In the genomic region with DNA sequence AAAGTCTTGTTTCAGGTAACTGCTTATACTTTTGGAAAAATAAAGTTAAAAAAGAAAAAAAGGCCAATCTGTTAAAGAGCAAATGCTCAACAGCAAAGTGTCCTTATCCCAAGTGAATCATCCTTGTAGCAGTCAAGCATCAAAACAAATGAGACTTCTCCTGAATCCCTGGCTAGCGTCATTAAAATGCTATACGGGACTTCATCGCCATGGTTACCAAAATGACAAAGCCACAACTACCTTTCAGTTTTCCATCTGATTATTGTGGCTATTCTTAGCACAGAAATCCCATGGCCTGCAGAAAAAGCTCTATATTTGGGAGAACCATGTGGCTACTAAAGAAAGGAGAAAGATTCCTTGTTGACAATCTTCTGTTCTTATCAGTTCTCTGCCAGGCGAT, we compare ENCODE assay signal across 15 mouse cellular contexts.
DNase-seq lines count a peak whose midpoint lies in the region; ATAC-seq lines count a peak whose summit lies in the region.
"Had no signal": no experiment of that assay in that cellular context is flagged by ENCODE, and none has a peak within 500 bp of the region (broad histone marks: within the 10 kb centered on the region; RNA-seq: fewer than 3 reads in every experiment).

No protein-coding gene starts in this region.

- no peak overlapping the region for H3K9ac ChIP-seq in neural tube, embryonic 12.5 days
- H3K9ac ChIP-seq in midbrain, embryonic 12.5 days (replicated peaks) = no peak overlapping the region
- H3K9ac ChIP-seq: lung, embryonic 14.5 days; stomach, embryonic 15.5 days had no signal

- H3K27ac ChIP-seq in neural tube, embryonic 12.5 days = no peak overlapping the region
- H3K27ac ChIP-seq in hindbrain, embryonic 10.5 days = no peak overlapping the region
- H3K27ac ChIP-seq in midbrain, embryonic 12.5 days (replicated peaks) = peak overlapping the region; percentile 72
- H3K27ac ChIP-seq: stomach, embryonic 15.5 days had no signal

- H3K36me3 ChIP-seq in neural tube, embryonic 12.5 days = no peaks in the 10 kb centered on the region
- H3K36me3 ChIP-seq in hindbrain, embryonic 10.5 days = no peaks in the 10 kb centered on the region
- no peaks in the 10 kb centered on the region for H3K36me3 ChIP-seq in midbrain, embryonic 12.5 days
- H3K36me3 ChIP-seq: stomach, embryonic 15.5 days had no signal

- H3K27me3 ChIP-seq in neural tube, embryonic 12.5 days (replicated peaks) = no peaks in the 10 kb centered on the region
- H3K27me3 ChIP-seq in hindbrain, embryonic 10.5 days (ENCODE audit: insufficient read depth, poor library complexity, severe bottlenecking) = no peaks in the 10 kb centered on the region
- H3K27me3 ChIP-seq in midbrain, embryonic 12.5 days = no peaks in the 10 kb centered on the region
- H3K27me3 ChIP-seq: stomach, embryonic 15.5 days had no signal

- no peaks in the 10 kb centered on the region for H3K9me3 ChIP-seq in neural tube, embryonic 12.5 days
- no peaks in the 10 kb centered on the region for H3K9me3 ChIP-seq in hindbrain, embryonic 10.5 days
- H3K9me3 ChIP-seq in midbrain, embryonic 12.5 days = no peaks in the 10 kb centered on the region
- H3K9me3 ChIP-seq: stomach, embryonic 15.5 days had no signal

- no peak overlapping the region for H3K4me3 ChIP-seq in neural tube, embryonic 12.5 days
- H3K4me3 ChIP-seq in hindbrain, embryonic 10.5 days = no peak overlapping the region
- H3K4me3 ChIP-seq in midbrain, embryonic 12.5 days = no peak overlapping the region
- H3K4me3 ChIP-seq: stomach, embryonic 15.5 days had no signal

- 32% methylated on average over 4 of the region's 4 CpGs for WGBS in neural tube, embryonic 12.5 days
- WGBS in hindbrain, embryonic 10.5 days = 42% methylated on average over 4 of the region's 4 CpGs
- 23% methylated on average over 4 of the region's 4 CpGs for WGBS in midbrain, embryonic 12.5 days

- ATAC-seq in neural tube, embryonic 12.5 days (ENCODE audit: low FRiP score, low read depth) = peak; percentile 44; the same call in 1 of the 2 replicates
- ATAC-seq in midbrain, embryonic 12.5 days (ENCODE audit: low FRiP score, low read depth) = peak; percentile 75
- ATAC-seq in cerebellum, adult (ENCODE audit: insufficient number of reproducible peaks, low FRiP score, low TSS enrichment) = no peak

- DNase-seq in neural tube, embryonic 10.5 days (ENCODE audit: extremely low spot score, low spot score) = no peak
- peak; percentile 4 for DNase-seq in hindbrain, embryonic 10.5 days (ENCODE audit: low spot score)
- DNase-seq in spleen, postnatal 4 days (ENCODE audit: low spot score in 2 of 2) = no peak
- DNase-seq in heart, adult 11 months = no peak
- DNase-seq in kidney, postnatal 4 days = no peak
- DNase-seq: adrenal gland, postnatal 14 days; cerebellum, adult 11-12 months; heart, postnatal 10 days; kidney, adult 18-20 months; liver; lung, embryonic 14.5 days had no signal

- H3K4me2 ChIP-seq in neural tube, embryonic 12.5 days (replicated peaks) = no peak overlapping the region
- H3K4me2 ChIP-seq in midbrain, embryonic 12.5 days (replicated peaks) = peak overlapping the region; percentile 35; the same call in 1 of the 2 replicates
- H3K4me2 ChIP-seq: lung, embryonic 14.5 days; stomach, embryonic 15.5 days had no signal

- H3K4me1 ChIP-seq in neural tube, embryonic 12.5 days = peaks cover 3% of the 10 kb centered on the region; the same call in 1 of the 2 replicates
- peaks cover 13% of the 10 kb centered on the region for H3K4me1 ChIP-seq in hindbrain, embryonic 10.5 days (replicated peaks)
- H3K4me1 ChIP-seq in midbrain, embryonic 12.5 days = peaks cover 13% of the 10 kb centered on the region
- H3K4me1 ChIP-seq: stomach, embryonic 15.5 days had no signal
